Mouse (Mus musculus) forebrain, embryonic 11.5 days (tissue): ENCODE measurements around the gene Xrcc1. TPM values are rescaled to one million over a fixed set of nuclear protein-coding genes. Genes with fewer than 3 reads are reported as not detected.

Experiments used
- ATAC-seq: fragments of 200-750 bp; cut with Nextera tagmentation; replicated peaks from 2 replicates; pipeline ENCODE4 v1.8.0; 2017; ENCODE audit warnings: moderate TSS enrichment; ENCODE audit not compliant: low FRiP score
- DNase-seq: peaks from one replicate; pipeline ENCODE4 v3.0.0-alpha.2; 2017; ENCODE audit warnings: low spot score
- H3K27ac ChIP-seq: fragments of 300-500 bp; sonication (generic); 2 replicates; pipeline ENCODE4 v1.5.1; 2014; ENCODE audit warnings: low read depth, low read length
- H3K27me3 ChIP-seq: fragments of 300-500 bp; sonication (generic); 2 replicates; pipeline ENCODE4 v1.6.1; 2014; ENCODE audit warnings: mild to moderate bottlenecking, low read length, mixed read lengths; ENCODE audit not compliant: control insufficient read depth, insufficient read depth
- H3K36me3 ChIP-seq: fragments of 300-500 bp; sonication (generic); 2 replicates; pipeline ENCODE4 v1.6.1; 2014; ENCODE audit warnings: mild to moderate bottlenecking, low read length, moderate library complexity, mixed read lengths; ENCODE audit not compliant: control insufficient read depth, insufficient read depth
- H3K4me1 ChIP-seq: fragments of 300-500 bp; sonication (generic); replicated peaks from 2 replicates; pipeline ENCODE4 v1.6.1; 2014; ENCODE audit warnings: low read length, mixed read lengths; ENCODE audit not compliant: control insufficient read depth, insufficient read depth
- H3K4me2 ChIP-seq: fragments of 300-500 bp; sonication (generic); 2 replicates; pipeline ENCODE4 v1.6.1; 2014; ENCODE audit warnings: low read depth, mild to moderate bottlenecking, low read length, moderate library complexity, mixed read lengths; ENCODE audit not compliant: severe bottlenecking
- H3K4me3 ChIP-seq: fragments of 300-500 bp; sonication (generic); 2 replicates; pipeline ENCODE4 v1.5.1; 2014; ENCODE audit warnings: low read depth, low read length
- H3K9ac ChIP-seq: fragments of 300-500 bp; sonication (generic); 2 replicates; pipeline ENCODE4 v1.6.1; 2014; ENCODE audit warnings: low read length
- H3K9me3 ChIP-seq: fragments of 300-500 bp; sonication (generic); 2 replicates; pipeline ENCODE4 v1.6.1; 2016; ENCODE audit warnings: low read length, mixed read lengths; ENCODE audit not compliant: control insufficient read depth
- WGBS: fragments of 180-500 bp; shearing (Covaris S2); extraction: QIAGEN DNeasy Blood & Tissue Kit; methylation state at CpG from one replicate; pipeline ENCODE4 v1.1.7; 2014; 5-methylcytosine and 5-hydroxymethylcytosine counted together
- polyA plus RNA-seq: library from polyadenylated mRNA; unstranded; fragments of >200 nt; fragmentation: Nextera tagmentation; extraction: Ambion mirVana; gene quantifications from 2 replicates; pipeline ENCODE4 v1.2.1, GENCODE M21; 2014

Xrcc1 gene
- polyA plus RNA-seq, 1 experiment from 2014 or later: 140 TPM

DNA sequence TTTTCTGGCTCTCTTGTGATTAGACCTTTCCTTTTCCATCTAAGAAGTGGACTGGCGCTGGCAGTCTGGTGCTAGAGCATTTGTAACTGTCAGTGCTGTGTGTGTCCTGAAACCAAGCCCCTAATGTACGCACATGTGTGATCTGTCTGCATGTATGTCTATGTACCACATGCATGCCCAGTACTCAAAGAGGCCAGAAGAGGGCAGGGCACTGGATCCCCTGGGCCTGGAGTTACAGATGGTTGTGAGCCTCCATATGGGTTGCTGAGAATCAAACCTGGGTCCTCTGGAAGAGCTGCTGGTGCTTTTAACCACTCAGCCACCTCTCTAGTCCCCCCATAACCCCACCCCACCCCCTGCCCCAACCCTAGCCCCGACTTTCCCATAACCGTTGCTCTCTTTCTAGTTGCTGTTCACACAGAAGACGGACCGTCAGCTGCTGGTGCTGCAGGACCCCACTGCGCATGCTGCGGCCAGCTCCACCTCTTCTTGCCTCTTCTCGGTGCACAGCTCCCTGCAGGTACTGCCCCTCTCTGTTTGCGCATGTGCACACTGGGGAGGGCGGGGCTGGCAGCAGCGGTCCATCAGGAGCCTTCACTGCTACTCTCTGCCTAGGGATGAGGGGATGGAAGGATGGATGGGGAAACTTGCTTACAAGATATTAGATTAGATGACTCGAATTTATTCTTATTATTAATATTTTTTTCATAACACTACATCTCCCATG lies 73.7 kb downstream of the Xrcc1 start:
- H3K27ac ChIP-seq: no peak overlapping the region
- H3K4me2 ChIP-seq: no peak overlapping the region
- no peaks in the 10 kb centered on the region for H3K27me3 ChIP-seq
- no peaks in the 10 kb centered on the region for H3K36me3 ChIP-seq
- 48% methylated on average over 13 of the region's 13 CpGs for WGBS
- no peak overlapping the region for H3K9ac ChIP-seq
- no peak for ATAC-seq
- no peak overlapping the region for H3K4me3 ChIP-seq
- H3K4me1 ChIP-seq: no peaks in the 10 kb centered on the region
- no peak for DNase-seq
- no peaks in the 10 kb centered on the region; the same call in 1 of the 2 replicates for H3K9me3 ChIP-seq

- no peak for ATAC-seq
- Histone ChIP-seq H3K36me3 (no peaks in the 10 kb centered on the region), H3K27me3 (no peaks in the 10 kb centered on the region), H3K27ac (no peak overlapping the region), H3K9me3 (no peaks in the 10 kb centered on the region; the same call in 1 of the 2 replicates), H3K4me1 (no peaks in the 10 kb centered on the region), H3K9ac (no peak overlapping the region), H3K4me2 (no peak overlapping the region), H3K4me3 (no peak overlapping the region)
- 84% methylated on average over 3 of the region's 3 CpGs for WGBS
- DNase-seq: no peak
These were observed 75.1 kb downstream of the Xrcc1 start for GRCm38 (mm10) chr7:24621193-24621592.

GRCm38 (mm10) chr7:24622967-24623366 lies 76.9 kb downstream of the Xrcc1 start:
- Histone ChIP-seq H3K4me3 (no peak overlapping the region), H3K4me2 (no peak overlapping the region)

More at GRCm38 (mm10) chr7:24622967-24623366, 76.9 kb downstream of the Xrcc1 start:
- H3K9ac ChIP-seq: no peak overlapping the region
- 79% methylated on average over 6 of the region's 6 CpGs for WGBS
- H3K27me3 ChIP-seq: no peaks in the 10 kb centered on the region
- H3K36me3 ChIP-seq: no peaks in the 10 kb centered on the region
- no peaks in the 10 kb centered on the region; the same call in 1 of the 2 replicates for H3K9me3 ChIP-seq
- no peaks in the 10 kb centered on the region for H3K4me1 ChIP-seq
- DNase-seq (no peak), ATAC-seq (no peak)
- no peak overlapping the region for H3K27ac ChIP-seq

Other genes starting within 250 kb of the Xrcc1 start
- 43.4 and 48.7 TPM in 2 replicates for gene Zfp61, start 245.1 kb upstream of the Xrcc1 start, polyA plus RNA-seq
- 15.2 and 15.9 TPM in 2 replicates for gene Zfp94, start 229.6 kb upstream of the Xrcc1 start, polyA plus RNA-seq
- gene Tescl, start 212.4 kb upstream of the Xrcc1 start, polyA plus RNA-seq: 0.23 TPM in 1 of 2 replicates, not detected in the other
- gene Lypd5, start 197.1 kb upstream of the Xrcc1 start, polyA plus RNA-seq: not detected in 2 replicates
- 3.5 and 4.1 TPM in 2 replicates for gene Kcnn4, start 176.0 kb upstream of the Xrcc1 start, polyA plus RNA-seq
- 29.6 and 29.8 TPM in 2 replicates for gene Smg9, start 146.7 kb upstream of the Xrcc1 start, polyA plus RNA-seq
- not detected in 2 replicates for gene Irgc1, start 94.0 kb upstream of the Xrcc1 start, polyA plus RNA-seq
- gene Plaur, start 83.8 kb upstream of the Xrcc1 start, polyA plus RNA-seq: 1.1 and 1.2 TPM in 2 replicates
- gene Cadm4, start 64.3 kb upstream of the Xrcc1 start, polyA plus RNA-seq: 7.1 and 8.9 TPM in 2 replicates
- 109 and 114 TPM in 2 replicates for gene Zfp428, start 39.3 kb upstream of the Xrcc1 start, polyA plus RNA-seq
- gene AC161166.1, start 33.8 kb upstream of the Xrcc1 start, polyA plus RNA-seq: 0.96 and 1.3 TPM in 2 replicates
- 16.1 and 16.4 TPM in 2 replicates for gene Irgq, start 15.6 kb upstream of the Xrcc1 start, polyA plus RNA-seq
- not detected in 2 replicates for gene Pinlyp, start 171 bp upstream of the Xrcc1 start, polyA plus RNA-seq
- 17.9 and 21.4 TPM in 2 replicates for gene Ethe1, start 41.3 kb downstream of the Xrcc1 start, polyA plus RNA-seq
- gene Zfp575, start 41.4 kb downstream of the Xrcc1 start, polyA plus RNA-seq: 2.2 and 2.5 TPM in 2 replicates
- not detected in 2 replicates for gene Phldb3, start 64.5 kb downstream of the Xrcc1 start, polyA plus RNA-seq
- gene Lypd3, start 90.3 kb downstream of the Xrcc1 start, polyA plus RNA-seq: 0.69 and 0.73 TPM in 2 replicates
- gene Tex101, start 130.4 kb downstream of the Xrcc1 start, polyA plus RNA-seq: not detected in 2 replicates
- not detected in 2 replicates for gene BC049730, start 163.0 kb downstream of the Xrcc1 start, polyA plus RNA-seq
- gene Gm4763, start 180.6 kb downstream of the Xrcc1 start, polyA plus RNA-seq: not detected in 2 replicates
- not detected in 2 replicates for gene Cd177, start 214.0 kb downstream of the Xrcc1 start, polyA plus RNA-seq
- gene Ceacam10, start 230.9 kb downstream of the Xrcc1 start, polyA plus RNA-seq: not detected in 2 replicates